Mouse (Mus musculus) embryonic fibroblast, embryonic 13.5 days (primary cell): Measurements from ENCODE around the gene Fam151b.

Experiments
- CTCF ChIP-seq: IDR thresholded peaks from 2 replicates; pipeline ENCODE4 v1.5.1; 2011; ENCODE audit warnings: mild to moderate bottlenecking, control low read depth, low read length, moderate library complexity, borderline replicate concordance; ENCODE audit not compliant: insufficient read depth
- POLR2A ChIP-seq: IDR thresholded peaks from 2 replicates; pipeline ENCODE4 v1.6.1; 2011; ENCODE audit warnings: low read depth, mild to moderate bottlenecking, control low read depth, low read length, moderate library complexity

DNA sequence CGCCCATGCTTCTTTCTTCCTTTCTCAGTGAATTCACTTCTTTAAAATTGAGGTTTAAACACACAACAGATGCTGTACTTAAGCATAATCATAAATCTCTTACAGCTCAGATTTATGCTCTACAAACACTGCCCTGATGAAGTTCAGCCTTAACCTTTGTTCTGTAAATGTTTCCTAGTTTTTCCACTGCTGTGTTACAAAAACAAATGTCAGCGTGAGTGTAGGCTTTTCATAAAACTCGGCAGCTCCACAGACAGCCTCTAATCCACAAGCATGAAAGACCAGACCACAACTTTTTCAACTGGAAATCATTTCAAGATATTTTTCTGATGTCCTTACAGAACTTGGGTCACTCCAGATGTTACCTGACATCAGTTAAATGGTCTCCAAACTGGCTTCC, 80.3 kb downstream of the Fam151b start:
- TF ChIP-seq CTCF (no peak), POLR2A (no peak)
